Mouse (Mus musculus): Measurements from ENCODE around the gene Mto1. TPM values are rescaled to one million over a fixed set of nuclear protein-coding genes. Genes with fewer than 3 reads are reported as not detected.

Gene Mto1
- polyA plus RNA-seq (2015; fragmentation: Nextera tagmentation; extraction: Ambion mirVana): 25.7 and 26.4 TPM in 2 replicates

GRCm38 (mm10) chr9:78447973-78448873 lies at the start of gene Mto1, which contains the start of gene Gm17324:
TSS of gene Mto1 (plus strand) at chr9:78448208.
TSS of gene Gm17324 (minus strand) at chr9:78448786.

GRCm38 (mm10) chr9:78442579-78443392 lies 5.2 kb upstream of the Mto1 start, which contains the start of gene Cgas:
TSS of gene Cgas (minus strand) at chr9:78443237.

GRCm38 (mm10) chr9:78488890-78489420 lies 40.9 kb downstream of the Mto1 start, which contains the start of gene Eef1a1:
TSS of gene Eef1a1 (minus strand) at chr9:78489151.

Small RNA genes within 50 kb of the gene (microRNA-seq; reads per million reads assigned to microRNA genes)
- gene Gm26377: not detected

Other genes starting within 250 kb of the Mto1 start
- not detected in 2 replicates for gene Gsta1, start 217.6 kb upstream of the Mto1 start, polyA plus RNA-seq (2015; fragmentation: Nextera tagmentation; extraction: Ambion mirVana)
- gene Gm3776, start 191.1 kb upstream of the Mto1 start, polyA plus RNA-seq (2015; fragmentation: Nextera tagmentation; extraction: Ambion mirVana): not detected in 2 replicates
- not detected in 2 replicates for gene Gm10639, start 158.3 kb upstream of the Mto1 start, polyA plus RNA-seq (2015; fragmentation: Nextera tagmentation; extraction: Ambion mirVana)
- not detected in 2 replicates for gene Omt2a, start 133.4 kb upstream of the Mto1 start, polyA plus RNA-seq (2015; fragmentation: Nextera tagmentation; extraction: Ambion mirVana)
- gene Omt2b, start 120.6 kb upstream of the Mto1 start, polyA plus RNA-seq (2015; fragmentation: Nextera tagmentation; extraction: Ambion mirVana): not detected in 2 replicates
- gene Gsta2, start 92.4 kb upstream of the Mto1 start, polyA plus RNA-seq (2015; fragmentation: Nextera tagmentation; extraction: Ambion mirVana): not detected in 2 replicates
- 5.0 and 5.3 TPM in 2 replicates for gene Dppa5a, start 80.0 kb upstream of the Mto1 start, polyA plus RNA-seq (2015; fragmentation: Nextera tagmentation; extraction: Ambion mirVana)
- 3.8 and 4.1 TPM in 2 replicates for gene Ooep, start 69.5 kb upstream of the Mto1 start, polyA plus RNA-seq (2015; fragmentation: Nextera tagmentation; extraction: Ambion mirVana)
- gene Ddx43, start 52.4 kb upstream of the Mto1 start, polyA plus RNA-seq (2015; fragmentation: Nextera tagmentation; extraction: Ambion mirVana): 0.20 and 0.40 TPM in 2 replicates
- 0.76 and 1.2 TPM in 2 replicates for gene Cgas, start 5.0 kb upstream of the Mto1 start, polyA plus RNA-seq (2015; fragmentation: Nextera tagmentation; extraction: Ambion mirVana)
- gene Gm17324, start 578 bp downstream of the Mto1 start, polyA plus RNA-seq (2015; fragmentation: Nextera tagmentation; extraction: Ambion mirVana): 3.4 and 4.8 TPM in 2 replicates
- gene Eef1a1, start 40.9 kb downstream of the Mto1 start, polyA plus RNA-seq (2015; fragmentation: Nextera tagmentation; extraction: Ambion mirVana): 2,333 and 2,366 TPM in 2 replicates
- gene Slc17a5, start 139.8 kb downstream of the Mto1 start, polyA plus RNA-seq (2015; fragmentation: Nextera tagmentation; extraction: Ambion mirVana): 14.6 and 15.0 TPM in 2 replicates
- gene Cd109, start 167.3 kb downstream of the Mto1 start, polyA plus RNA-seq (2015; fragmentation: Nextera tagmentation; extraction: Ambion mirVana): 2.1 and 2.5 TPM in 2 replicates